Mouse (Mus musculus) splenic B cell, adult 2 months (primary cell): Measurements from ENCODE around the gene Eps8.

Experiments
- DNase-seq: peaks from one replicate; pipeline ENCODE4 v3.0.0-alpha.2; 2011; ENCODE audit warnings: low read depth, low spot score
- H3K27me3 ChIP-seq: 2 replicates; pipeline ENCODE4 v1.6.1; 2012; ENCODE audit warnings: mild to moderate bottlenecking, low read length, moderate library complexity, mixed read lengths; ENCODE audit not compliant: control insufficient read depth, poor library complexity, insufficient read depth, severe bottlenecking
- H3K36me3 ChIP-seq: 2 replicates; pipeline ENCODE4 v1.6.1; 2012; ENCODE audit warnings: mild to moderate bottlenecking, low read length, moderate library complexity, mixed read lengths; ENCODE audit not compliant: control insufficient read depth, poor library complexity, insufficient read depth, severe bottlenecking

Gene Eps8

GRCm38 (mm10) chr6:137550181-137550580 lies 104.5 kb downstream of the Eps8 start:
- Histone ChIP-seq H3K27me3 (no peaks in the 10 kb centered on the region), H3K36me3 (no peaks in the 10 kb centered on the region)
- no peak for DNase-seq

- no peaks in the 10 kb centered on the region for H3K36me3 ChIP-seq
- no peak for DNase-seq
- no peaks in the 10 kb centered on the region for H3K27me3 ChIP-seq
Observed at GRCm38 (mm10) chr6:137548613-137549012, 106.1 kb downstream of the Eps8 start.

- H3K36me3 ChIP-seq, result no peaks in the 10 kb centered on the region
- no peaks in the 10 kb centered on the region for H3K27me3 ChIP-seq
- no peak for DNase-seq
Observed at GRCm38 (mm10) chr6:137547555-137547954, 107.1 kb downstream of the Eps8 start.

- no peaks in the 10 kb centered on the region for H3K27me3 ChIP-seq
- DNase-seq, result no peak
- no peaks in the 10 kb centered on the region for H3K36me3 ChIP-seq
Observed at GRCm38 (mm10) chr6:137546101-137546500, 108.6 kb downstream of the Eps8 start.

GRCm38 (mm10) chr6:137545341-137545740 lies 109.3 kb downstream of the Eps8 start:
- no peaks in the 10 kb centered on the region for H3K27me3 ChIP-seq
- no peak for DNase-seq
- no peaks in the 10 kb centered on the region for H3K36me3 ChIP-seq

GRCm38 (mm10) chr6:137542231-137543152 lies 112.2 kb downstream of the Eps8 start:
- no peaks in the 10 kb centered on the region for H3K36me3 ChIP-seq
- no peak for DNase-seq

GRCm38 (mm10) chr6:137541216-137542176 lies 113.2 kb downstream of the Eps8 start:
- Histone ChIP-seq H3K27me3 (no peaks in the 10 kb centered on the region), H3K36me3 (no peaks in the 10 kb centered on the region)
- peak; percentile 60 for DNase-seq

More at GRCm38 (mm10) chr6:137542231-137543152, 112.2 kb downstream of the Eps8 start:
- H3K27me3 ChIP-seq, result no peaks in the 10 kb centered on the region

GRCm38 (mm10) chr6:137540800-137541199 lies 113.9 kb downstream of the Eps8 start:
- Histone ChIP-seq H3K36me3 (no peaks in the 10 kb centered on the region), H3K27me3 (no peaks in the 10 kb centered on the region)
- no peak for DNase-seq

- H3K36me3 ChIP-seq, result no peaks in the 10 kb centered on the region
- no peak for DNase-seq
- H3K27me3 ChIP-seq, result no peaks in the 10 kb centered on the region
Observed at GRCm38 (mm10) chr6:137540346-137540745, 114.3 kb downstream of the Eps8 start.

GRCm38 (mm10) chr6:137539219-137539618 lies 115.5 kb downstream of the Eps8 start:
- Histone ChIP-seq H3K27me3 (no peaks in the 10 kb centered on the region), H3K36me3 (no peaks in the 10 kb centered on the region)
- DNase-seq, result no peak

- no peaks in the 10 kb centered on the region for H3K36me3 ChIP-seq
- no peaks in the 10 kb centered on the region for H3K27me3 ChIP-seq
- DNase-seq, result no peak
Observed at GRCm38 (mm10) chr6:137532758-137533157, 121.9 kb downstream of the Eps8 start.

- no peaks in the 10 kb centered on the region for H3K36me3 ChIP-seq
- DNase-seq, result no peak
- H3K27me3 ChIP-seq, result no peaks in the 10 kb centered on the region
Observed at GRCm38 (mm10) chr6:137525769-137526168, 128.9 kb downstream of the Eps8 start.

GRCm38 (mm10) chr6:137520343-137520704 lies 134.4 kb downstream of the Eps8 start:
- DNase-seq, result no peak
- Histone ChIP-seq H3K36me3 (0 out of 2 replicates have a peak, but pooled peaks cover 1% of the 10 kb centered on the region), H3K27me3 (no peaks in the 10 kb centered on the region)

- H3K27me3 ChIP-seq, result no peaks in the 10 kb centered on the region
- 0 out of 2 replicates have a peak, but pooled peaks cover 1% of the 10 kb centered on the region for H3K36me3 ChIP-seq
- DNase-seq, result no peak
Observed at GRCm38 (mm10) chr6:137519529-137520342, 134.9 kb downstream of the Eps8 start.
